Mouse (Mus musculus) erythroblast, embryonic 14.5 days (primary cell): ENCODE results near the gene Mmp2.

ENCODE experiments used
- GATA1 ChIP-seq: IDR thresholded peaks from 2 replicates; pipeline ENCODE4 v1.6.1; 2012; ENCODE audit warnings: low read length, inconsistent platforms, mixed read lengths
- TAL1 ChIP-seq: IDR thresholded peaks from 3 replicates; pipeline ENCODE4 v1.6.1; 2012; ENCODE audit warnings: low read length, inconsistent platforms, mixed read lengths

- TF ChIP-seq GATA1 (no peak), TAL1 (no peak)
Measured at GRCm38 (mm10) chr8:92793852-92794580, 33.1 kb upstream of the Mmp2 start.
